Mouse (Mus musculus) layer of hippocampus, adult 8-10 months (tissue): ENCODE results near the gene Nutm1. TPM values are rescaled to one million over a fixed set of nuclear protein-coding genes. Genes with fewer than 3 reads are reported as not detected.
A peak's percentile ranks its signal among the peaks of the same experiment; 100 is the strongest.

Experiments used
- DNase-seq, 2 experiments: peaks; one replicate each; pipeline ENCODE4 v3.0.0; 2022; ENCODE audit warnings: low spot score in 2 of 2
- total RNA-seq, 4 experiments: library from RNA; stranded (reverse); gene quantifications; 2 replicates each; pipeline ENCODE4 v1.2.4; 2022

Gene Nutm1
- total RNA-seq, 4 experiments from 2014 or later, result not detected

- peak; percentile 87 to 88 for DNase-seq
These were observed 2.9 kb upstream of the Nutm1 start, which contains the start of gene Nop10 for GRCm38 (mm10) chr2:112261748-112262653. Gene Nop10 (plus strand): TSS chr2:112261926.

GRCm38 (mm10) chr2:112254675-112255515 lies 4.2 kb downstream of the Nutm1 start:
- DNase-seq, result no peak

GRCm38 (mm10) chr2:112249780-112250453 lies 9.2 kb downstream of the Nutm1 start:
- DNase-seq, result no peak

- DNase-seq, result no peak
These were observed 11.8 kb downstream of the Nutm1 start for GRCm38 (mm10) chr2:112247323-112247722.

- no peak for DNase-seq
These were observed 12.9 kb downstream of the Nutm1 start for GRCm38 (mm10) chr2:112246193-112246592.

GRCm38 (mm10) chr2:112245307-112245706 lies 13.8 kb downstream of the Nutm1 start:
- no peak for DNase-seq

GRCm38 (mm10) chr2:112241787-112242186 lies 17.3 kb downstream of the Nutm1 start:
- no peak for DNase-seq

GRCm38 (mm10) chr2:112239935-112240721 lies 19.0 kb downstream of the Nutm1 start:
- no peak for DNase-seq

GRCm38 (mm10) chr2:112239212-112239934 lies 19.7 kb downstream of the Nutm1 start, which contains the start of gene Lpcat4:
Gene Lpcat4 (plus strand): TSS chr2:112239468.
- DNase-seq, result peak; percentile 78 to 92

- no peak for DNase-seq
These were observed 21.1 kb downstream of the Nutm1 start for GRCm38 (mm10) chr2:112238006-112238405.

GRCm38 (mm10) chr2:112236620-112237019 lies 22.5 kb downstream of the Nutm1 start:
- no peak for DNase-seq

- no peak for DNase-seq
These were observed 26.5 kb downstream of the Nutm1 start for GRCm38 (mm10) chr2:112232623-112233022.

- DNase-seq, result no peak
These were observed 34.7 kb downstream of the Nutm1 start for GRCm38 (mm10) chr2:112224356-112224755.

- DNase-seq, result no peak
These were observed 36.5 kb downstream of the Nutm1 start for GRCm38 (mm10) chr2:112222607-112223006.

- DNase-seq, result no peak
These were observed 38.2 kb downstream of the Nutm1 start for GRCm38 (mm10) chr2:112220880-112221279.

GRCm38 (mm10) chr2:112217614-112218013 lies 41.5 kb downstream of the Nutm1 start:
- no peak for DNase-seq

- no peak for DNase-seq
These were observed 43.1 kb downstream of the Nutm1 start for GRCm38 (mm10) chr2:112215977-112216376.

GRCm38 (mm10) chr2:112210699-112211098 lies 48.4 kb downstream of the Nutm1 start:
- DNase-seq, result no peak

GRCm38 (mm10) chr2:112210142-112210541 lies 48.9 kb downstream of the Nutm1 start:
- DNase-seq, result peak; percentile 80 to 84

- DNase-seq, result no peak
These were observed 56.0 kb downstream of the Nutm1 start for GRCm38 (mm10) chr2:112203056-112203455.
